Mouse (Mus musculus) CD4-positive helper T cell, adult 2 months (primary cell): ENCODE data around the gene Ttc13.

Source experiments
- DNase-seq: peaks from one replicate; pipeline ENCODE4 v3.0.0-alpha.2; 2012; ENCODE audit warnings: low read depth, missing footprints, low spot score

Ttc13 gene

GRCm38 (mm10) chr8:124658415-124658814 lies 63.4 kb downstream of the Ttc13 start:
- DNase-seq: peak; percentile 12

- DNase-seq: peak; percentile 21
Observed at GRCm38 (mm10) chr8:124657961-124658360, 63.8 kb downstream of the Ttc13 start.

GRCm38 (mm10) chr8:124653568-124654475 lies 68.0 kb downstream of the Ttc13 start:
- no peak for DNase-seq

- no peak for DNase-seq
Observed at GRCm38 (mm10) chr8:124652546-124652945, 69.2 kb downstream of the Ttc13 start.

- DNase-seq: no peak
Observed at GRCm38 (mm10) chr8:124651776-124652175, 70.0 kb downstream of the Ttc13 start.

GRCm38 (mm10) chr8:124648311-124648710 lies 73.5 kb downstream of the Ttc13 start:
- DNase-seq: no peak

GRCm38 (mm10) chr8:124643540-124644339 lies 78.0 kb downstream of the Ttc13 start:
- DNase-seq: no peak

GRCm38 (mm10) chr8:124641599-124641998 lies 80.2 kb downstream of the Ttc13 start:
- no peak for DNase-seq

- no peak for DNase-seq
Observed at GRCm38 (mm10) chr8:124635247-124635502, 86.6 kb downstream of the Ttc13 start.

GRCm38 (mm10) chr8:124634411-124635246 lies 87.2 kb downstream of the Ttc13 start:
- DNase-seq: no peak

GRCm38 (mm10) chr8:124633001-124633703 lies 88.6 kb downstream of the Ttc13 start:
- DNase-seq: no peak

- no peak for DNase-seq
Observed at GRCm38 (mm10) chr8:124631966-124632365, 89.8 kb downstream of the Ttc13 start.

- DNase-seq: no peak
Observed at GRCm38 (mm10) chr8:124630891-124631290, 90.9 kb downstream of the Ttc13 start.

- DNase-seq: no peak
Observed at GRCm38 (mm10) chr8:124630489-124630888, 91.3 kb downstream of the Ttc13 start.

- no peak for DNase-seq
Observed at GRCm38 (mm10) chr8:124626251-124626650, 95.5 kb downstream of the Ttc13 start.
